Mouse (Mus musculus): Measurements from ENCODE around the gene Ak9.
A peak's percentile ranks its signal among the peaks of the same experiment; 100 is the strongest.

DNA sequence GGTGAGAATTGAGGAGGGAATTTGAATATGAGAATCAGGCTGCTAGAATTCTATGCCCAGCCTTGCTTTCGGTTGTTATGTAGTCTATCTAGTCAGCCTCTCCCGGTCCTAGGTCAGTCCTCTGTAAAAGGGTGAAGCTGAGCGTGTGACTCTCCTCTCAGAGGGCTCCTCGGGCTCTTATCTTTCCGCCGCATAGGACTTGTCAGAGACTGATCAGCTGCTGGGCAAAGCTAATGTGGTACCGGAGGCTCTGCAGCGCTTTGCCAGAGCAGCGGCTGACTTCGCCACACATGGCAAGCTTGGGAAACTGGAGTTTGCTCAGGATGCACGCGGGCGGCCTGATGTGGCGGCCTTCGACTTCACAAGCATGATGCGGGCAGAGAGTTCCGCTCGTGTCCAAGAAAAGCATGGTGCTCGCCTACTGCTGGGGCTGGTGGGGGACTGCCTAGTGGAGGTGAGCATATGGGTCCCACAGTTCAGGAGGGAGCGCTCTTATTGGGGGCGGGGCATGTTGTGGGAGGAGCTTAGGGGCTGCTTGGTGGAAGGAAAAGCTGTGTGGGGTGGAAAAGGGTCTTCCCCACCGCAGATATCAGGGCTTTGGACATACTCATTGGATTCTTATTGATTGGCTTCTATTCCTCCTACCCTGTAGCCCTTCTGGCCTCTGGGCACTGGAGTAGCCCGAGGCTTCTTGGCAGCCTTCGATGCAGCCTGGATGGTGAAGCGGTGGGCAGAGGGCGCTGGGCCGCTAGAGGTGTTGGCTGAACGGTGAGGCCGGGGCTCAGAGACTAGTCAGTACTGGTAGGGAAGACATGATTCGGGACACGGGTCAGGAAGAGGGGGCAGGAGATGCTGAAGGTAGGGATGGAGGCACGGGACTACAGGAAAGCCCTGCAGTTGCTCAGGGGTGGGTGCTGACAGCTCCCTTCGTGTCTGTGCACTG, 177.4 kb downstream of the Ak9 start:
- TF ChIP-seq TBP (IDR thresholded peaks at IDR 0.05; ENCODE audit: low read depth, low read length) (no peak), POLR2AphosphoS5 (IDR thresholded peaks at IDR 0.05; ENCODE audit: borderline replicate concordance, low read depth, low read length) (no peak), NELFE (IDR thresholded peaks at IDR 0.05; ENCODE audit: low read depth, low read length) (no peak), ZNF384 (IDR thresholded peaks at IDR 0.05; ENCODE audit: low read depth, low read length) (no peak), CTCF (IDR thresholded peaks at IDR 0.05 in 2 of 3, conservative IDR thresholded peaks at IDR 0.05 in 1 of 3; ENCODE audit: control insufficient read depth in 1 of 3, insufficient read depth in 1 of 3, low read depth in 2 of 3, low read length in 3 of 3, poor library complexity in 1 of 3, severe bottlenecking in 1 of 3) (no peak), GATA1 (IDR thresholded peaks at IDR 0.05; ENCODE audit: low read depth, low read length) (0 out of 2 replicates have a peak, but pooled peaks have one; percentile 45), MAFK (IDR thresholded peaks at IDR 0.05; ENCODE audit: borderline replicate concordance, low read depth, low read length) (no peak), GABPA (IDR thresholded peaks at IDR 0.05; ENCODE audit: low read depth, low read length) (no peak)

All from MEL (cell line).